Mouse (Mus musculus) layer of hippocampus, adult 18-20 months (tissue): ENCODE measurements around the gene Tnfrsf25. TPM values are rescaled to one million over a fixed set of nuclear protein-coding genes. Genes with fewer than 3 reads are reported as not detected.

Experiments
- DNase-seq, 2 experiments: peaks; one replicate each; pipeline ENCODE4 v3.0.0; 2022; ENCODE audit warnings: low spot score in 2 of 2
- total RNA-seq, 2 experiments: library from RNA; stranded (reverse); gene quantifications; 2 replicates each; pipeline ENCODE4 v1.2.3; 2021

Tnfrsf25 gene
- total RNA-seq, 2 experiments from 2014 or later: 40.4 to 49.5 TPM

- DNase-seq: no peak
These were observed 25.5 kb upstream of the Tnfrsf25 start for GRCm38 (mm10) chr4:152090191-152090590.

GRCm38 (mm10) chr4:152092751-152093293 lies 22.9 kb upstream of the Tnfrsf25 start:
- no peak for DNase-seq

- no peak for DNase-seq
These were observed 21.5 kb upstream of the Tnfrsf25 start for GRCm38 (mm10) chr4:152094233-152094632.

GRCm38 (mm10) chr4:152095937-152096910 lies 19.5 kb upstream of the Tnfrsf25 start:
- DNase-seq: peak in 1 of 2 experiments; percentile 71

- DNase-seq: no peak
These were observed 18.8 kb upstream of the Tnfrsf25 start for GRCm38 (mm10) chr4:152096927-152097326.

- no peak for DNase-seq
These were observed 17.6 kb upstream of the Tnfrsf25 start for GRCm38 (mm10) chr4:152097911-152098799.

GRCm38 (mm10) chr4:152100541-152100940 lies 15.2 kb upstream of the Tnfrsf25 start:
- peak in 1 of 2 experiments; percentile 69 for DNase-seq

GRCm38 (mm10) chr4:152101081-152101653 lies 14.6 kb upstream of the Tnfrsf25 start:
- DNase-seq: no peak

GRCm38 (mm10) chr4:152101921-152102320 lies 13.8 kb upstream of the Tnfrsf25 start:
- no peak for DNase-seq

GRCm38 (mm10) chr4:152103025-152103424 lies 12.7 kb upstream of the Tnfrsf25 start:
- peak in 1 of 2 experiments; percentile 84 for DNase-seq

- no peak for DNase-seq
These were observed 9.0 kb upstream of the Tnfrsf25 start for GRCm38 (mm10) chr4:152106746-152107145.

GRCm38 (mm10) chr4:152107493-152107892 lies 8.2 kb upstream of the Tnfrsf25 start:
- DNase-seq: no peak

GRCm38 (mm10) chr4:152107971-152108509 lies 7.7 kb upstream of the Tnfrsf25 start:
- DNase-seq: peak in 1 of 2 experiments; percentile 60

GRCm38 (mm10) chr4:152108673-152109072 lies 7.1 kb upstream of the Tnfrsf25 start:
- DNase-seq: no peak

GRCm38 (mm10) chr4:152109509-152109908 lies 6.2 kb upstream of the Tnfrsf25 start:
- no peak for DNase-seq

GRCm38 (mm10) chr4:152110689-152111088 lies 5.0 kb upstream of the Tnfrsf25 start:
- no peak for DNase-seq

- no peak for DNase-seq
These were observed 3.4 kb upstream of the Tnfrsf25 start for GRCm38 (mm10) chr4:152112329-152112728.

- no peak for DNase-seq
These were observed 1.7 kb upstream of the Tnfrsf25 start for GRCm38 (mm10) chr4:152114080-152114479.

GRCm38 (mm10) chr4:152117538-152117937 lies 1.8 kb downstream of the Tnfrsf25 start:
- DNase-seq: no peak

- peak in 1 of 2 experiments; percentile 66 for DNase-seq
These were observed 3.9 kb downstream of the Tnfrsf25 start for GRCm38 (mm10) chr4:152119396-152120292.
